Mouse (Mus musculus) brain, embryonic 14.5 days (tissue): ENCODE data around the gene Pou2f2.

ENCODE experiments used
- CTCF ChIP-seq: fragments of 200-500 bp; IDR thresholded peaks from 2 replicates; pipeline ENCODE4 v1.5.1; 2012; ENCODE audit warnings: inconsistent platforms, mild to moderate bottlenecking, moderate library complexity, borderline replicate concordance; ENCODE audit not compliant: insufficient read depth, insufficient read length; ENCODE audit errors: extremely low read depth
- POLR2A ChIP-seq: fragments of 200-500 bp; IDR thresholded peaks from 2 replicates; pipeline ENCODE4 v1.6.1; 2012; ENCODE audit warnings: mild to moderate bottlenecking, inconsistent platforms, borderline replicate concordance; ENCODE audit not compliant: poor library complexity, insufficient read depth, insufficient read length, severe bottlenecking; ENCODE audit errors: extremely low read depth

DNA sequence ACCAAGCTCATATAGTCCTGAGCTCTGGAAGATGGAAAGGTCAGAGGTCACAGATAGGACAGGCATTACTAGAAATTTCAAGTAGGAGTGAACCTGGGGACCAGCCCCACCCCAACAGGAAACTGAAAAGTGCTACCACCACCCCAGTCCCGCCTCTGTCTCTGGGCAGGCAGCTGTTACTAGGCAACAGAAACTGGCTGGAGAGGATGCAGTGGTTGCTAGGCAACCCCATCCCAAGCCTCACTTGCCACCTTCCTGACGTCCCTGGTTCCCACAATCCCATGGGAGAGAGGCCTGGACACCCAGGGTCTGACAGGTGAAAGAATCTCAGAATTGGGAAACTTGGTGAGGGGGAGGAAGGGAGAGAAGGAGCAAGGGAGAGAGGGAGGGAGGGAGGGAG, 110.8 kb downstream of the Pou2f2 start:
- TF ChIP-seq CTCF (no peak), POLR2A (no peak)
